Mouse (Mus musculus) left cerebral cortex, adult 11 months (tissue): ENCODE data around the gene Gm42878.

Experiments used
- DNase-seq: peaks from one replicate; pipeline ENCODE4 v3.0.0; 2022; ENCODE audit warnings: low spot score

Gm42878 gene

GRCm38 (mm10) chr5:121493305-121493704, 52.0 kb downstream of the Gm42878 start:
- peak; percentile 46 for DNase-seq

GRCm38 (mm10) chr5:121484801-121485200, 60.5 kb downstream of the Gm42878 start:
- DNase-seq, result no peak

GRCm38 (mm10) chr5:121477680-121478079, 67.6 kb downstream of the Gm42878 start:
- DNase-seq, result peak; percentile 35

- DNase-seq, result no peak
Observed at GRCm38 (mm10) chr5:121476040-121476439, 69.2 kb downstream of the Gm42878 start.

GRCm38 (mm10) chr5:121474610-121475009, 70.7 kb downstream of the Gm42878 start:
- no peak for DNase-seq

GRCm38 (mm10) chr5:121472411-121472810, 72.9 kb downstream of the Gm42878 start:
- DNase-seq, result no peak

GRCm38 (mm10) chr5:121469566-121469965, 75.7 kb downstream of the Gm42878 start:
- DNase-seq, result no peak
